Mouse (Mus musculus): ENCODE data around the gene Ntng2. TPM values are rescaled to one million over a fixed set of nuclear protein-coding genes. Genes with fewer than 3 reads are reported as not detected.

Ntng2 gene
- polyA plus RNA-seq, 1 experiment from 2014 or later, result 0.33 TPM

- Histone ChIP-seq H3K9ac (no peak overlapping the region), H3K27ac (ENCODE audit: poor library complexity, severe bottlenecking) (no peak overlapping the region; the same call in 1 of the 2 replicates), H3K4me3 (no peak overlapping the region), H3K36me3 (no peaks in the 10 kb centered on the region), H3K4me1 (replicated peaks) (no peaks in the 10 kb centered on the region), H3K9me3 (replicated peaks) (no peaks in the 10 kb centered on the region), H3K27me3 (replicated peaks) (peaks cover 26% of the 10 kb centered on the region), H3K4me2 (no peak overlapping the region)
- no peak for ATAC-seq (ENCODE audit: insufficient number of reproducible peaks, low FRiP score)
- WGBS, result 73% methylated on average over 3 of the region's 3 CpGs
These were observed 17.8 kb downstream of the Ntng2 start for GRCm38 (mm10) chr2:29235026-29235425.

GRCm38 (mm10) chr2:29234002-29234401, 18.8 kb downstream of the Ntng2 start:
- WGBS, result 62% methylated on average over 4 of the region's 4 CpGs
- Histone ChIP-seq H3K4me2 (no peak overlapping the region), H3K27ac (ENCODE audit: poor library complexity, severe bottlenecking) (no peak overlapping the region), H3K9me3 (replicated peaks) (no peaks in the 10 kb centered on the region), H3K27me3 (replicated peaks) (peaks cover 24% of the 10 kb centered on the region), H3K9ac (no peak overlapping the region), H3K4me1 (replicated peaks) (no peaks in the 10 kb centered on the region), H3K4me3 (no peak overlapping the region), H3K36me3 (no peaks in the 10 kb centered on the region)
- no peak for ATAC-seq (ENCODE audit: insufficient number of reproducible peaks, low FRiP score)

GRCm38 (mm10) chr2:29230191-29230835, 22.5 kb downstream of the Ntng2 start:
- Histone ChIP-seq H3K36me3 (no peaks in the 10 kb centered on the region), H3K9ac (no peak overlapping the region), H3K9me3 (replicated peaks) (no peaks in the 10 kb centered on the region), H3K4me3 (no peak overlapping the region), H3K27me3 (replicated peaks) (peaks cover 26% of the 10 kb centered on the region), H3K4me2 (no peak overlapping the region), H3K27ac (ENCODE audit: poor library complexity, severe bottlenecking) (no peak overlapping the region), H3K4me1 (replicated peaks) (no peaks in the 10 kb centered on the region)
- ATAC-seq (ENCODE audit: insufficient number of reproducible peaks, low FRiP score), result no peak
- WGBS, result 57% methylated on average over 9 of the region's 9 CpGs

GRCm38 (mm10) chr2:29226671-29227070, 26.1 kb downstream of the Ntng2 start:
- H3K27ac ChIP-seq (ENCODE audit: poor library complexity, severe bottlenecking), result no peak overlapping the region
- H3K9me3 ChIP-seq (replicated peaks), result no peaks in the 10 kb centered on the region
- ATAC-seq (ENCODE audit: insufficient number of reproducible peaks, low FRiP score), result no peak
- H3K27me3 ChIP-seq (replicated peaks), result peaks cover 33% of the 10 kb centered on the region
- no peak overlapping the region for H3K4me3 ChIP-seq
- peaks cover 9% of the 10 kb centered on the region for H3K4me1 ChIP-seq (replicated peaks)
- 72% methylated on average over 4 of the region's 4 CpGs for WGBS
- no peak overlapping the region for H3K9ac ChIP-seq
- no peaks in the 10 kb centered on the region for H3K36me3 ChIP-seq
- no peak overlapping the region for H3K4me2 ChIP-seq

GRCm38 (mm10) chr2:29223591-29224262, 29.1 kb downstream of the Ntng2 start:
- Histone ChIP-seq H3K36me3 (no peaks in the 10 kb centered on the region), H3K27me3 (replicated peaks) (peaks cover 24% of the 10 kb centered on the region), H3K4me1 (replicated peaks) (peaks cover 9% of the 10 kb centered on the region), H3K4me2 (no peak overlapping the region), H3K4me3 (no peak overlapping the region), H3K9me3 (replicated peaks) (no peaks in the 10 kb centered on the region), H3K27ac (ENCODE audit: poor library complexity, severe bottlenecking) (no peak overlapping the region), H3K9ac (no peak overlapping the region)
- ATAC-seq (ENCODE audit: insufficient number of reproducible peaks, low FRiP score), result no peak
- 48% methylated on average over 7 of the region's 7 CpGs for WGBS

GRCm38 (mm10) chr2:29222302-29222701, 30.5 kb downstream of the Ntng2 start:
- H3K27ac ChIP-seq (ENCODE audit: poor library complexity, severe bottlenecking), result no peak overlapping the region
- H3K9me3 ChIP-seq (replicated peaks), result no peaks in the 10 kb centered on the region
- peaks cover 11% of the 10 kb centered on the region for H3K27me3 ChIP-seq (replicated peaks)
- WGBS, result 0% methylated on average over 4 of the region's 4 CpGs
- H3K4me2 ChIP-seq, result no peak overlapping the region
- peaks cover 9% of the 10 kb centered on the region for H3K4me1 ChIP-seq (replicated peaks)
- no peak overlapping the region for H3K4me3 ChIP-seq
- no peak overlapping the region for H3K9ac ChIP-seq
- no peak for ATAC-seq (ENCODE audit: insufficient number of reproducible peaks, low FRiP score)
- H3K36me3 ChIP-seq, result no peaks in the 10 kb centered on the region

- no peak overlapping the region for H3K27ac ChIP-seq (ENCODE audit: poor library complexity, severe bottlenecking)
- H3K9me3 ChIP-seq (replicated peaks), result no peaks in the 10 kb centered on the region
- H3K36me3 ChIP-seq, result no peaks in the 10 kb centered on the region
- WGBS, result 79% methylated on average over 5 of the region's 5 CpGs
- H3K4me2 ChIP-seq, result no peak overlapping the region
- peaks cover 9% of the 10 kb centered on the region for H3K4me1 ChIP-seq (replicated peaks)
- ATAC-seq (ENCODE audit: insufficient number of reproducible peaks, low FRiP score), result no peak
- H3K27me3 ChIP-seq (replicated peaks), result peaks cover 7% of the 10 kb centered on the region
- H3K4me3 ChIP-seq, result no peak overlapping the region
- no peak overlapping the region for H3K9ac ChIP-seq
These were observed 34.0 kb downstream of the Ntng2 start for GRCm38 (mm10) chr2:29218831-29219230.

GRCm38 (mm10) chr2:29217897-29218296, 34.9 kb downstream of the Ntng2 start:
- Histone ChIP-seq H3K27ac (ENCODE audit: poor library complexity, severe bottlenecking) (no peak overlapping the region), H3K27me3 (replicated peaks) (no peaks in the 10 kb centered on the region), H3K4me3 (no peak overlapping the region), H3K9me3 (replicated peaks) (no peaks in the 10 kb centered on the region), H3K9ac (no peak overlapping the region), H3K4me2 (no peak overlapping the region), H3K4me1 (replicated peaks) (peaks cover 9% of the 10 kb centered on the region), H3K36me3 (no peaks in the 10 kb centered on the region)
- WGBS, result 61% methylated on average over 10 of the region's 10 CpGs
- peak; percentile 33; the same call in 1 of the 2 replicates for ATAC-seq (ENCODE audit: insufficient number of reproducible peaks, low FRiP score)

- peaks cover 2% of the 10 kb centered on the region for H3K4me1 ChIP-seq (replicated peaks)
- no peak overlapping the region for H3K4me2 ChIP-seq
- H3K9ac ChIP-seq, result no peak overlapping the region
- no peak for ATAC-seq (ENCODE audit: insufficient number of reproducible peaks, low FRiP score)
- H3K36me3 ChIP-seq, result no peaks in the 10 kb centered on the region
- WGBS, result 80% methylated on average over 5 of the region's 5 CpGs
- H3K4me3 ChIP-seq, result no peak overlapping the region
- no peaks in the 10 kb centered on the region for H3K27me3 ChIP-seq (replicated peaks)
- no peak overlapping the region for H3K27ac ChIP-seq (ENCODE audit: poor library complexity, severe bottlenecking)
- H3K9me3 ChIP-seq (replicated peaks), result no peaks in the 10 kb centered on the region
These were observed 35.8 kb downstream of the Ntng2 start for GRCm38 (mm10) chr2:29217042-29217441.

- Histone ChIP-seq H3K4me3 (no peak overlapping the region), H3K27me3 (replicated peaks) (no peaks in the 10 kb centered on the region), H3K9ac (no peak overlapping the region), H3K36me3 (no peaks in the 10 kb centered on the region), H3K4me1 (replicated peaks) (no peaks in the 10 kb centered on the region), H3K27ac (ENCODE audit: poor library complexity, severe bottlenecking) (no peak overlapping the region), H3K9me3 (replicated peaks) (no peaks in the 10 kb centered on the region), H3K4me2 (no peak overlapping the region)
- ATAC-seq (ENCODE audit: insufficient number of reproducible peaks, low FRiP score), result no peak
- WGBS, result 43% methylated on average over 8 of the region's 8 CpGs
These were observed 36.4 kb downstream of the Ntng2 start for GRCm38 (mm10) chr2:29216286-29217012.

GRCm38 (mm10) chr2:29206156-29206555, 46.6 kb downstream of the Ntng2 start:
- Histone ChIP-seq H3K4me1 (replicated peaks) (no peaks in the 10 kb centered on the region), H3K27ac (ENCODE audit: poor library complexity, severe bottlenecking) (no peak overlapping the region), H3K36me3 (no peaks in the 10 kb centered on the region), H3K4me2 (no peak overlapping the region), H3K4me3 (no peak overlapping the region), H3K27me3 (replicated peaks) (peaks cover 47% of the 10 kb centered on the region), H3K9ac (no peak overlapping the region), H3K9me3 (replicated peaks) (no peaks in the 10 kb centered on the region)
- WGBS, result 21% methylated on average over 8 of the region's 8 CpGs
- no peak for ATAC-seq (ENCODE audit: insufficient number of reproducible peaks, low FRiP score)

Data from heart, embryonic 12.5 days (tissue).